Mouse (Mus musculus): ENCODE data around the gene Gm21985. TPM values are rescaled to one million over a fixed set of nuclear protein-coding genes. Genes with fewer than 3 reads are reported as not detected.

Gm21985 gene
- polyA plus RNA-seq, 1 experiment from 2014 or later = not detected

DNA sequence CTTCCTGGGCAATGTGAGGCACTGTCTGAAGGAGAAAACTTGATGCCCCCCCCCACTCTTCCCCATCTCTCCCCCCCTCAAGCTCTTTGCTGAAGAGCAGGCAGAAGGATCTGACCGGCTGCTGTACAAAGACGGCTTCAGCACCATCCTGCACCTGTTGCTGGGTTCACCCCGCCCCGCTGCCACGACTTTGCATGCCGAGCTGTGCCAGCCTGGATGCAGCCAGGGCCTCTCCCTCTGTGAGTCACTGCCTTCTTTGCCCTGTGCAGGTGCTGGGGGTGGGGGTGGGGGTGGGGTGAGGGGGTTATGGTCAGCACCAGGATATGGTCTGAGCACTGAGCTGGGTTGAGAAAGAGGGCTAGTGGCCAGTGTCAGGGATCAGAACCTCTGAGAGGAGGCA, 19.9 kb upstream of the Gm21985 start:
- Histone ChIP-seq H3K27me3 (replicated peaks) (no peaks in the 10 kb centered on the region), H3K36me3 (peaks cover 6% of the 10 kb centered on the region; the same call in 1 of the 2 replicates), H3K4me2 (no peak overlapping the region), H3K9me3 (replicated peaks) (no peaks in the 10 kb centered on the region), H3K9ac (no peak overlapping the region), H3K4me1 (no peaks in the 10 kb centered on the region), H3K4me3 (no peak overlapping the region), H3K27ac (no peak overlapping the region)
- no peak for ATAC-seq
- WGBS (ENCODE audit: insufficient replicate concordance) = 85% methylated on average over 6 of the region's 6 CpGs

DNA sequence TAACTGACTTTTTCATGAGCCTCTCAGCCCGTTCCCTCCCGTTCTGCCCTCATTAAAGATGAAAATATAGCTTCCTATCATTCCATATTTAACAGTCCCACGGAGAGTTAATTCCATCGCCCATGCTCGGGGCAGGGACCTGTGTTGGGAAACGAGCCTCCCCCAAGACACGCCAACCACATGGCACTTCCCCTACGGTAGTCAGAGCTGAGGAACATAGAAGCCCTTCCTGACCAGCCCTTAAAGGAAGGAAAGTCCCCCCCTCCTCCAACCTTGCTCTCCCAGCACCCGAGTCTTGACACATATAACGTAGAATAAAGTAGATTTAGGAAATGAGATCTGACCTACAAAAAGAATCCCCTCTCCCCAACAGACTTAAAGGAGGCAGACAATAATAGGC, 18.8 kb upstream of the Gm21985 start:
- peaks cover 6% of the 10 kb centered on the region; the same call in 1 of the 2 replicates for H3K36me3 ChIP-seq
- H3K9me3 ChIP-seq (replicated peaks) = no peaks in the 10 kb centered on the region
- no peak overlapping the region for H3K9ac ChIP-seq
- no peak overlapping the region for H3K4me2 ChIP-seq
- no peak overlapping the region for H3K27ac ChIP-seq
- H3K4me3 ChIP-seq = no peak overlapping the region
- WGBS (ENCODE audit: insufficient replicate concordance) = 54% methylated on average over 10 of the region's 10 CpGs
- no peak for ATAC-seq
- H3K4me1 ChIP-seq = no peaks in the 10 kb centered on the region
- H3K27me3 ChIP-seq (replicated peaks) = no peaks in the 10 kb centered on the region

DNA sequence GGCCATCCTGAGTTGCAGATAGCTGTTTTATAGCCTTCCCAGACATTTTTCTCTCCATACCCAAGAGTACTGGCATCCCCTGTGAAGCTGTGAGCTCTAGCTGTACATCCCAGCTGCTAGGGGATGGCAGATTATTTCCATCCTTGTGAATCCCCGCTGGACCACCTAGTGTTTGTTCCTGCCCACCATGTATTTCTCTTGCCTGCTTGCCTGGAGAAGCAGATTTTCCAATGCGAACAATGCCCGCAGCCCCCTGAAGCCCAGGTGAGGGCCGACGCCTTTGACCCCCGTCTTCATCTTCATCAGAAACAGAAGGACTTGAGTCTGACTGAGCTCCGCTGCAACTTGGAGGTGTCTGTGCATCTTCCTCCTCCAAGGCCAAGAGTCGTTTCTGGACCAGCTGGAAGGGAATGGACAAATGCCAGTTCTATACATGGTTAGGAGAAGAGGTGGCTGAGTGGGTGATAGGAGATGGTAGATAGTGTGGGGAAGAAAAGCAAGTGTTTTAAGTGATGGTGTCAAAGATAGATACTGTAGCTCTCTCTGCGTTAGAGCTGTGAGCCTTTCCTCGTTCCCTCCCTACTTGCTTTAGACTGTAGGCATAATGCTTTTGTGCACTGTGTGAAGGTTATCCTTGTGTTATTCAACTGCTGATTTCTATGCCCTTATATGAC, 16.2 kb upstream of the Gm21985 start:
- H3K9me3 ChIP-seq (replicated peaks) = no peaks in the 10 kb centered on the region
- H3K4me2 ChIP-seq = no peak overlapping the region
- no peaks in the 10 kb centered on the region for H3K4me1 ChIP-seq
- no peak overlapping the region for H3K27ac ChIP-seq
- H3K27me3 ChIP-seq (replicated peaks) = peaks cover 6% of the 10 kb centered on the region; the same call in 1 of the 2 replicates
- no peak overlapping the region for H3K4me3 ChIP-seq
- ATAC-seq = no peak
- no peak overlapping the region for H3K9ac ChIP-seq
- 79% methylated on average over 10 of the region's 10 CpGs for WGBS (ENCODE audit: insufficient replicate concordance)
- peaks cover 6% of the 10 kb centered on the region; the same call in 1 of the 2 replicates for H3K36me3 ChIP-seq

DNA sequence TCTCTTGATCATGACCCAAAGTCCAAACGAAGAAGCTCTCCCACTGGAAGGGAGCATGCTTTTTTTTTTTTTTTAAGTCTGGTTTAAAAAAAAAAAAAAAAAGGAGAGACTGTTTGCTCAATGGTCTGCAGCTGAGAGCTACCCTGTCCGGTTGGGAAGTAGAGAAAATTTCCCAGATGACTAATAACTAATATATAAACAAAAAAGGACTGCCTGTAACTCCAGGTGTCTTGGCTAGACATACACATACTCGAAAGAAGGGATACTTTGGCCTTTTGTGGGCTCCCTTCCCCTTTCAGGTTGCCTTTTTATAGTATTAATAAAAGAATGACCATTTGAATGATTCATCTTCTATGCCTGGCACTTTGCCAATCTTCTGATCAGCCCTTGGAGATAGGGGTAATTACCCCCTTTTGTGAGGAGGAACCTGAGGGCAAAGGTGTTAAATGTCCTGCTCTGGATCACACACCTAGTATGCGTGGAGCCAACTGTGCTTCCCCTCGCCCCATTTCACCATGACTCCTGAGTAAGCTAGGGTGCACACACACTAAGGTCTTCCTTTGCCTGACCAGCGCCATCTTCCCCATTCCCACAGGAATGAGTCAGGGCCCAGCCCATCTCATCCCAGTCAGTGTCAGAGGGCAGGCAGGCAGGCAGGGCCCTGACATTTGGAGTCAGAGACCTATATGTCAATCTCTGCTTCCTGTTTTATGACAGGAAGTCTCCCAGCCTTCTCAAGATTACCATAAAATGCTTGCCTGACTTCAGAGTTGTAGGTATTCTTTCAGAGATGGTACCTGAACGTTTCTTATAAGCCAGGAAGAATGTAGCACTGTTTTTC, 11.2 kb upstream of the Gm21985 start:
- H3K9me3 ChIP-seq (replicated peaks) = no peaks in the 10 kb centered on the region
- H3K36me3 ChIP-seq = no peaks in the 10 kb centered on the region
- H3K27ac ChIP-seq = no peak overlapping the region
- no peak overlapping the region for H3K9ac ChIP-seq
- WGBS (ENCODE audit: insufficient replicate concordance) = 49% methylated on average over 7 of the region's 7 CpGs
- H3K4me3 ChIP-seq = no peak overlapping the region
- no peaks in the 10 kb centered on the region for H3K4me1 ChIP-seq
- no peak overlapping the region for H3K4me2 ChIP-seq
- peaks cover 6% of the 10 kb centered on the region; the same call in 1 of the 2 replicates for H3K27me3 ChIP-seq (replicated peaks)
- no peak for ATAC-seq

DNA sequence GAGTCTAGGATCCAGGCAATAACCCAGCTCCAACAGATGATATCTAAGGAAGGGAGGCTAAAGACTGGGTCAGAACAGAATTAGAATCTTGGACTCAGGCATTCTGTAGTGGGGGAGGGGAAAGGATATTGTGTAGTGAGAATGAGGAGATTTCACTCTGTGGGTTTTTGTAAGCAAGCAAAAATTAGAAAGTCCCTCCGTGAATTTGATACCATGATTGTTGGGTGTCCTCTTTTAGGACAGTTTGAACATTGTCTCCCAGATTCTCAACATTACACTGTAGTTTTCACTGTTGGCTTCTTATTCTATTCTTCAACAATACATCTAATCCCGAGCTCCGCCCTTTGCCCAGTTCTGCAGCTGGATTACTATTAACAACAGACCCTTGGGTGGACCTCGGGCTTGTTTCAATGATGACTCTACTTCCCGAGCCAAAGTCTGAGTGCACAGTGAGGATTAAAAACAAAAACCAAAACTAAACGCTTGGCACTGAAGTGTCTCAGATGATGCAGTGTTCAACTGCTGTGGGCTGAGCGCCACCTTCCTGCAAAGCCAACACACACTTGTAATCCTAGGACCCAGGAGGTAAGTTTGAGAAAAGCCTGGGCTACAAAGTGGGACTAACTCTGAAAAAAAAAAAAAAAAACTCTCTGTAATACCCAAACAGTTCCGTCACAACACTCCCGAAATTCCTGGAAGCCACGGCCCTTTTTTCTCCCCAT, 6.7 kb upstream of the Gm21985 start, which contains the start of gene Nutm1:
Gene Nutm1 (minus strand): TSS at position 51 of the 722 bp plus-strand sequence.
- Histone ChIP-seq H3K9me3 (replicated peaks) (no peaks in the 10 kb centered on the region), H3K36me3 (peaks cover 4% of the 10 kb centered on the region; the same call in 1 of the 2 replicates), H3K9ac (no peak within 1 kb of the TSS), H3K4me1 (peaks cover 20% of the 10 kb centered on the region), H3K4me2 (no peak within 1 kb of the TSS), H3K27me3 (replicated peaks) (no peaks in the 10 kb centered on the region), H3K27ac (no peak within 1 kb of the TSS), H3K4me3 (no peak within 1 kb of the TSS)
- 64% methylated on average over 10 of the region's 10 CpGs for WGBS (ENCODE audit: insufficient replicate concordance)
- ATAC-seq = no peak

DNA sequence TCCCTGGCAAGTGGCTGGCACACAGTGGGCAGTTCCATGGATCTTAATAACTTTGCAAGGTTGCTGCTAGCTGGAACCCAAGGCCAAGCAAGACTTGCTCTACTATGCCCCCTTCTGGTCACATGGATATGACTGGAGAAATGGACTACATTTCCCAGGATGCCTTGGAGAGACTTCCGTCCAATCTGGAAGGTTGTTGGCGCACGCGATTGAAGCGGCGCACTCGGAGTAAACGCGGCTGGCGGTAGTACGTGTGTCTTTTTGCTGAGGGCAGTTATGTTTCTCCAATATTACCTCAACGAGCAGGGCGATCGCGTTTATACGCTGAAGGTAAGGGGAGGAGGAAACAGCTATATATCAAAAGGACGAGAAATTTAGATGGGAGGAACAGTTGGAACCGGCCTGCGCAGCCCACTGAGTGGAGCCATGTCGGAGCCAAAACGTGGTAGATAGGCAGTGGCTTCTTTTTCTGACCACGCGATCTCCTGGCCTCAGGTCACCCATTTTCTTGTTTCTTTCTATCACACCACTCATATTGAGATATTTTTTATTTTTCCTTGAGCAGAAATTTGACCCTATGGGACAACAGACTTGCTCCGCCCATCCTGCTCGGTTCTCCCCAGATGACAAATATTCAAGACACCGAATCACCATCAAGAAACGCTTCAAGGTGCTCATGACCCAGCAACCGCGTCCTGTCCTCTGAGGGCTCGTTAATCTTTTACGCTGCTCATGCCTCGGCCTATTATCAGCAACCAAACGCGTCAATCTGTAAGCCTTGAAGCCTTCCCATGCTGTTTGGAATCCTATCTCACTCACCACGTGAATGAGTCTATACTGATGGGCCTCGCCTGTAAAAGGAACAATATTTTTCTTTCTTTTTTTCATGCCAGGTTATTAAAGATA, 4.1 kb upstream of the Gm21985 start, which contains the start of gene Nop10:
Gene Nop10 (plus strand): TSS at position 179 of the 906 bp plus-strand sequence.
- WGBS (ENCODE audit: insufficient replicate concordance) = under 1% methylated on average over 36 of the region's 36 CpGs
- H3K9ac ChIP-seq = peak within 1 kb of the TSS; percentile 54
- H3K9me3 ChIP-seq (replicated peaks) = no peaks in the 10 kb centered on the region
- H3K36me3 ChIP-seq = peaks cover 4% of the 10 kb centered on the region; the same call in 1 of the 2 replicates
- ATAC-seq = peak; percentile 46
- peak within 1 kb of the TSS; percentile 65 for H3K4me3 ChIP-seq
- no peaks in the 10 kb centered on the region for H3K27me3 ChIP-seq (replicated peaks)
- peak within 1 kb of the TSS; percentile 91 for H3K4me2 ChIP-seq
- peaks cover 38% of the 10 kb centered on the region for H3K4me1 ChIP-seq
- peak within 1 kb of the TSS; percentile 69 for H3K27ac ChIP-seq

DNA sequence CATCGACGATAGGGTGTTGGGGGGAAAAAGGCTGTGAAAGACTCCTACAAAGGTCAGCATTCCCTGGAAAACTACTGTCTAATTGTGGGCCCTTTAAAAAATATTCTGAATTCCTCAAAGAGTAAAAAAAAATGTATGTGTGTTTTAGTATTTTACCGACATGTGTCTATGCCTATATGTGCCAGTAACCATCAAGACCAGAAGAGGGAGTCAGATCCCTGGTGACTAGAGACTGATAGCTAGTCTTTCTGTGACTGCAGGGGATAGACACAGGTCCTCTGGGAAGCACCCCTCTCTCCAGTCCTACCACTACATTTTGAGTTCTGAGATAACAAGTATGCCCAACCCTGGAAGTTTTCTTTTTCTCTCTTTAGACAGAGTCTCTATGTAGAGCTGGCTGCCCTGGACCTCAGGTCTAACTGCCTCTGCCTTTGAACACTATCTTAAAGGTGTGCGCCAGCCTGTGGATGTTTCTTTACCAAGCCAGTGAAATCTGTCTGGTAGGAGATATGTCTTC, 3.3 kb upstream of the Gm21985 start:
- H3K4me3 ChIP-seq = peak overlapping the region; percentile 65
- 20% methylated on average over 4 of the region's 4 CpGs for WGBS (ENCODE audit: insufficient replicate concordance)
- peaks cover 4% of the 10 kb centered on the region; the same call in 1 of the 2 replicates for H3K36me3 ChIP-seq
- H3K27ac ChIP-seq = peak overlapping the region; percentile 69
- H3K9ac ChIP-seq = peak overlapping the region; percentile 54
- peak overlapping the region; percentile 91 for H3K4me2 ChIP-seq
- no peaks in the 10 kb centered on the region for H3K27me3 ChIP-seq (replicated peaks)
- no peaks in the 10 kb centered on the region for H3K9me3 ChIP-seq (replicated peaks)
- ATAC-seq = peak; percentile 19; the same call in 1 of the 2 replicates
- H3K4me1 ChIP-seq = peaks cover 46% of the 10 kb centered on the region

DNA sequence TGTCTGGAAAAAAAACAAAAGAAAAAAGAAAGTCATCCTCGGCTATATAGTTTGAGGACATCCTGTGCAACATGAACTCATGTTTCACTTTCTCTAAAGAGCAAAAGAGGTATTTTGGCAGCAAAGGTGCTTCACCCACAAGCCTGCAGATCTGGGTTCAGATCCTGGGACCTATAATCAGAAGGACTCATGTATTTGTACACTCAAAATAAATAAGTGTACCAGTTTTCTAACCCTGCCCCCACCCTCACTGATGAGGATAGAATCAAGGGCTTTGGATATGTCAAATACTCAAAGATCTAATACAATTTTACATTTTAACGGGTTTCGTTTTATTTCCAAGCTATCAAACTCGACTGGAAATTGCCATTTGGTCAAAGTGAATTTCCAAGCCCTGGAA, 1.8 kb upstream of the Gm21985 start:
- Histone ChIP-seq H3K27ac (no peak overlapping the region), H3K9me3 (replicated peaks) (no peaks in the 10 kb centered on the region), H3K4me3 (no peak overlapping the region), H3K4me2 (peak overlapping the region; percentile 91), H3K36me3 (peaks cover 4% of the 10 kb centered on the region; the same call in 1 of the 2 replicates), H3K4me1 (peaks cover 56% of the 10 kb centered on the region), H3K9ac (no peak overlapping the region), H3K27me3 (replicated peaks) (no peaks in the 10 kb centered on the region)
- ATAC-seq = no peak
- WGBS (ENCODE audit: insufficient replicate concordance) = 58% methylated on average over 4 of the region's 4 CpGs

DNA sequence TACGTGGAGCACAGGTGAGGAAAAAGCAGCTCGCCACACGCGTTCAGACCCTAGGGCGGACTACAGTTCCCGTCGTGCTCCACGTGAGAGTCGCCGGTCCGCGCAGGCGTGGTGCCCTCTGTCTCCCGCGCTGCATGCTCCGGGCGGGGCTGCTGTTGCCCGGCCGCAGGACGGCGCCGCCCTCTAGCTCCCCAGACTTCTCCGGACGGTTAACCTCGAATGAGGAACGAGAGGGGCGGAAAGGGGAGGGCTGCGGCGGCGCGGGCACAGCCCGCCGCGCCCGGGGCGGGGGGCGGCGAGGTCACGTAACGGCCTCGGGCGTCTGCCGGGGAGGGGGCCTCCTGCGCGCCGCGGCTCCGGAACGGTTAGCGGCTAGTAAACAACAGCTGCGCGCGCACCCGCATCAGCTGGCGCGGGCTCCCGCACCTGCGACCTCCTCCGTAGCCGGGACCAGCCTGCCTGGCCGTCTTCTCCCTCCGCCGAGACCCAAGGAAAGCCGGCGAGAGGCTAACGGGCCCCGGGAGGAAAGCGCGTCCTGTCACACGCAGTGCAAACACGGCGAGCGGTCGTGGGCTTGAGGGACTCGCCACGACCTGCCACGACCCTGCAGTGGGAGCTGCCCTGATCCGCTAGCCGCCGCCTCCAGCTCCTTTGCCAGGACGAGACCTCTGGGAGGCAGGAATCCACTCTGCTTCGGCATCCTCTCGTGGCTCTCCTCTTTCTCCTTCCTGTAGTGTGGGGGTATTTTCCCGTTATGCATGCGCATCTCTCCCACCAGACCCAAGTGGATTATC, 469 bp upstream of the Gm21985 start, which contains the start of gene Slc12a6:
Gene Slc12a6 (plus strand): TSS at position 378 of the 794 bp plus-strand sequence.
- H3K4me3 ChIP-seq = peak within 1 kb of the TSS; percentile 83
- peak within 1 kb of the TSS; percentile 93 for H3K9ac ChIP-seq
- peaks cover 4% of the 10 kb centered on the region; the same call in 1 of the 2 replicates for H3K36me3 ChIP-seq
- no peaks in the 10 kb centered on the region for H3K9me3 ChIP-seq (replicated peaks)
- H3K27ac ChIP-seq = peak within 1 kb of the TSS; percentile 90
- under 1% methylated on average over 58 of the region's 85 CpGs for WGBS (ENCODE audit: insufficient replicate concordance)
- H3K27me3 ChIP-seq (replicated peaks) = no peaks in the 10 kb centered on the region
- peak within 1 kb of the TSS; percentile 91 for H3K4me2 ChIP-seq
- peaks cover 65% of the 10 kb centered on the region for H3K4me1 ChIP-seq
- ATAC-seq = peak; percentile 94

DNA sequence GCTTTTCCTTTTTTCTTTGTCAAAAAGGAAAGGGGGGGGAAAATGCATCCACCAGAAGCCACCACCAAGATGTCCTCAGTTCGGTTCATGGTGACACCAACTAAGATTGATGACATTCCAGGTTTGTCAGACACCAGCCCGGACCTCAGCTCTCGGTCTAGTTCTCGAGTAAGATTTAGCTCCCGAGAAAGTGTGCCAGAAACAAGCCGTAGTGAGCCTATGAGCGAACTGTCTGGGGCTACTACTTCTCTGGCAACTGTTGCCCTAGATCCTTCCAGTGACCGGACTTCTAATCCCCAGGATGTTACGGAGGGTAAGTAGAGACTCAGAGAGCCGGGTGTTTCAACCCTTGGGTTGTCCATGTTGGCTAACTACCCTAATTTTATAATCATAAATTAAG, 666 bp downstream of the Gm21985 start:
- H3K4me1 ChIP-seq = peaks cover 65% of the 10 kb centered on the region
- WGBS (ENCODE audit: insufficient replicate concordance) = 24% methylated on average over 10 of the region's 10 CpGs
- H3K4me3 ChIP-seq = peak overlapping the region; percentile 83
- peak overlapping the region; percentile 93 for H3K9ac ChIP-seq
- H3K4me2 ChIP-seq = peak overlapping the region; percentile 91
- H3K9me3 ChIP-seq (replicated peaks) = no peaks in the 10 kb centered on the region
- no peak for ATAC-seq
- H3K27ac ChIP-seq = peak overlapping the region; percentile 90
- H3K27me3 ChIP-seq (replicated peaks) = no peaks in the 10 kb centered on the region
- peaks cover 4% of the 10 kb centered on the region; the same call in 1 of the 2 replicates for H3K36me3 ChIP-seq

All from liver, embryonic 12.5 days (tissue).